Mouse (Mus musculus) Patski (cell line): ENCODE data around the gene Zfp819. TPM values are rescaled to one million over a fixed set of nuclear protein-coding genes. Genes with fewer than 3 reads are reported as not detected.
"Not testable (repeated sequence)": the region's sequence is repeated elsewhere in the genome, so short reads cannot be mapped to it uniquely, and the experiment has no call there.

ENCODE experiments used
- ATAC-seq: fragments of 100-300 bp; one replicate; pipeline ENCODE4 v1.8.0; 2021
- CTCF ChIA-PET: fragments of 350-600 bp; sonication (Branson Sonifier 250); formaldehyde crosslinking; loops from one replicate; lab custom pipeline; 2022; ENCODE audit warnings: inconsistent platforms; lab: Charles Lee
- POLR2A ChIA-PET: fragments of 350-600 bp; sonication (Branson Sonifier 250); formaldehyde crosslinking; loops from one replicate; lab custom pipeline; 2022; ENCODE audit warnings: antibody characterized with exemption, inconsistent platforms; lab: Charles Lee
- DNase-seq: peaks from one replicate; pipeline ENCODE4 v3.0.0-alpha.2; 2011; ENCODE audit warnings: low read depth, low spot score
- H3K27me3 ChIP-seq: fragments of 371-371 bp; one replicate; pipeline ENCODE4 v1.5.1; 2021
- CTCF ChIP-seq: fragments of 100-300 bp; IDR thresholded peaks from one replicate; pipeline ENCODE4 v1.5.1; 2021
- in situ Hi-C: fragments of 300-500 bp; cut with MboI; formaldehyde crosslinking; loops from 3 replicates; pipeline ENCODE4 v1.11.1; 2018; ENCODE audit warnings: low pct_unique_long_range_greater_than_20kb, mixed read lengths
- polyA plus RNA-seq: library from polyadenylated mRNA; unstranded; gene quantifications from one replicate; pipeline ENCODE4 v1.2.3, GENCODE M21; 2021

Gene Zfp819
- polyA plus RNA-seq, 1 experiment from 2014 or later: 1.1 TPM

DNA sequence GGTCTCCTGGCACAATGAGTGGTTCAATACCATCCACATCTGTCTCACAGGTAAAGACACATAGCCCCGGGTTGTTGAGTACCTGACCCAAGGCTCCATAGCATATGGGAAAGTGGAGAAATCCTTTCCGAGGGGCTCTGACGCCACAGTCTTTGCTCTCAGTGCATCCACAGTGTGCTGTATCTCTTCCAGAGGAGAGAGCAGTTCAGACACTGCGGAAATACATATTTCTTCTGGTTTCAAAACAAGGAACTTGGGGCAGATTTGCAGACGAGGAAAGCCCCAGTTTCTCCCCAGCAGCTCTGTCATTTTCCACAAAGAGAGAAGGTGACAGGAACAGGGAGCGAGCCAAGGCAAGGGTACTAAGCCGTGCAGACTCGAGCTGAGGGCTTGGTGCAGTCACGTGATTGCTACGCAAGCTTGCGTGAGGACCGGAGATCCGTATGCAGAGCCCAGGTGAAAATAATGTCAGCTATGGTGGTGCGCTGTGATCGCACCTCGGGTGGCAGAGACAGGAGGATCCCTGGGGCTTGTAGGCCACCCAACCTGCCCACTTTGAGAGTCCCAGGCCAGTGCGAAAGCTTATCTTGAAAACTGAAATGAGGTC, 36.2 kb downstream of the Zfp819 start:
- ChIA-PET CTCF (interaction anchor here (1.2 kb wide), 1 partner anchor 9 kb away, joined by 3 read pairs; the partner anchor contains the start of gene Ceacam18), POLR2A (no interaction called here)
- DNase-seq (no peak), ATAC-seq (no peak)
- in situ Hi-C loops: no loop called here
- no peak for TF ChIP-seq CTCF
- H3K27me3 ChIP-seq: no peaks in the 10 kb centered on the region

DNA sequence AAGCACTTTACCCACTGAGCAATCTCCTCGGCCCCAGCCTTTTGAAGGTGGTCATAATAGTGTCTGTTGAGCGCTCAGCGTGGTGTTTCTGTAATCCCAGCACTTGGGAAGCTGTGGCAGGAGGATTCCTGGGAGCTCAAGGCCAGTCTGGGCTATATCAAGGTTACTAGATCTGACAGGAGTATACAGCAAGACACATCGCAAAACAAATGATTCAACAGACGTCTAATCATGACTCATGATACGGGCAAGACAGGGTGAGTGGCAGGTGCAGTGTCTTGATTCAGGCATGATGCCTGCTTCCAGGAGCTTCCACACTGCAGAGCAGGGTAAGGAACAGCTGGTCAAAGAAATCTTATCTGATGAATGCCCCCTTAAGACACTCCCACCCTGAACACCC, 45.7 kb downstream of the Zfp819 start:
- POLR2A ChIA-PET: no interaction called here
- in situ Hi-C loops: no loop called here
- ATAC-seq: no peak
- no peak for TF ChIP-seq CTCF
- H3K27me3 ChIP-seq: peaks cover 6% of the 10 kb centered on the region
- DNase-seq: no peak
- CTCF ChIA-PET: no interaction called here

DNA sequence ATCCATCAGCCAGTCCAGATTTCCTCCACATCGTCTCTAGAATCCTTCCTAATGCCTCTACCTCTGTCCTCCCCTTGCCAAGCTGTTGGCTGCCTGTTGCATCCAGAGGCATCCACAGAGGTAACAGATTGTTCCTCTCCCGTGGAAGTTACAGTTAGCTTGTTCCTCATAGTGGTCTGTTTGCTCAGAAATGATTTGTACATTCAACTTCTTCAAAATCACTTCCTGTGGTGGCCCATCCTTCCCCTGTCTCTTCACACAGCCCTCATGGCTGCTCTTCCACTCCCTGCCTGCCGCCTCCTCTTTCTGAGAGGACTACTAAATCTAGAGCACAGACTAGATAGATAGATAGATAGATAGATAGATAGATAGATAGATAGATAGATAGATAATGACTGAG, 47.5 kb downstream of the Zfp819 start:
- peaks cover 6% of the 10 kb centered on the region for H3K27me3 ChIP-seq
- DNase-seq: no peak
- no peak for TF ChIP-seq CTCF
- ChIA-PET CTCF (no interaction called here), POLR2A (interaction anchor here (0.6 to 0.7 kb wide), 2 partner anchors 27 to 30 kb away, joined by 3 to 6 read pairs; no protein-coding TSS in a partner anchor)
- in situ Hi-C loops: no loop called here
- no peak for ATAC-seq

DNA sequence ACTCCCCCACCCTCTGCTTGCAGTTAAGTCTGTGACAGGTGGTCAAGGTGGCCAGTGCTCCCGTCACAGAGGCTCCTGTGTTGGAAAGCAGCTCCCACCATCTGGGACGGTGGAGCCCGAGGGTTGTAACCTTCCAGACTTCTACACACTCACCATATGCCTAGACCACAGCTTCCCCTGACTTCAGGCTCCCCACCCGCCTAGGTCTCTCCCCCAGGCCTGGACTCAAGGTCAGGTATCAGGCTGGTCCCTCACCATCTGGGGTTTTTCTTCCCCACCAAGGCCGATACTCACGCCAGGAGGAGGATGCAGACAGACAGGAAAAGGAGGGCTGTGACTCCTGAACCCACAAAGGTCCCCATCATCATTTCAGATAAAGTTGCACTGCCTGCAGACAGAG, 49.3 kb downstream of the Zfp819 start:
- DNase-seq (no peak), ATAC-seq (no peak)
- CTCF ChIA-PET: interaction anchor here (1.1 kb wide), 1 partner anchor 12 kb away, joined by 3 read pairs; no protein-coding TSS in a partner anchor
- no peak for TF ChIP-seq CTCF
- in situ Hi-C loops: no loop called here
- H3K27me3 ChIP-seq: peaks cover 6% of the 10 kb centered on the region
- POLR2A ChIA-PET: no interaction called here

DNA sequence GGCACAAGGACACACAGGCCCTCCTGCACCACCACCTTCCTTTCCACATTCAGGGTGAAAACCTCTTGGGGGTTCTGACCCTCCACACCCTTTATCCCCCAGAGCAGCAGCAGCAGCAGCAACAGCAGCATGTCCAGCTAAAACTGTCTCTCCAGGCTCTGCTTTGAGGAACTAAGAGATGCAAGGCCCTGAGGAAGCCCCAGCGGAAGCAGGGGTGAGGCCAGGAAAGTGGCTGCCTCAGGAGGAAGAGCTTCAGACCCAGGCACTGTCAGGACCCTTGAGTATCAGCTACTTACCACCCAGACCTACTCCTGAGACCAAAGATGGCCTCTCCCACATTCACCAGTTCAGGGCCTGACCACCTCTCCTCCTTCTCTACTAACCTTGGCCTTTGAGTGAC, 53.0 kb downstream of the Zfp819 start, which contains the start of gene Siglece:
TSS of gene Siglece (minus strand) at position 160 of the 400 bp plus-strand sequence.
- ChIA-PET CTCF (no interaction called here), POLR2A (no interaction called here)
- no peak for TF ChIP-seq CTCF
- DNase-seq (no peak), ATAC-seq (no peak)
- peaks cover 6% of the 10 kb centered on the region for H3K27me3 ChIP-seq
- in situ Hi-C loops: no loop called here

DNA sequence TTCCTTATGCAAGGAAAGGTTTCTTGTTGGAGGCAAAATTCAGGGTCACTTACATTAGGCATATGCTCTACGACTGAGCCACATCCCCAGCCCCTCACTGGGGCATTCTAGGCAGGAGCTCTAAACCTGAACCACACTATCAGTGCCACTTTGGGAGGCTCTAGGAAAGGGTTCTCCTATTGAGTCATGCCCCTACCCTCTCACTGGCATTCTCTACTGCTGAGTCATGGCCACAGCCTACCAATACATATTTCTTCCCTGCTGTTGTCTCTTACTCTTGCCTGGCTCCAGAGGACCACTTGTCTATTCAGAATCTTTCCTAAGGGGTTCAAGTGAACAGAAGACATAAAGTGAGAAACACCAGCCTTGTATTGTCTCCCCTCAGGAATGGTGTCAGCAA, 55.8 kb downstream of the Zfp819 start:
- ChIA-PET POLR2A (no interaction called here), CTCF (no interaction called here)
- ATAC-seq (peak; percentile 89), DNase-seq (peak; percentile 9)
- H3K27me3 ChIP-seq: no peaks in the 10 kb centered on the region
- TF ChIP-seq CTCF: no peak
- in situ Hi-C loops: no loop called here

DNA sequence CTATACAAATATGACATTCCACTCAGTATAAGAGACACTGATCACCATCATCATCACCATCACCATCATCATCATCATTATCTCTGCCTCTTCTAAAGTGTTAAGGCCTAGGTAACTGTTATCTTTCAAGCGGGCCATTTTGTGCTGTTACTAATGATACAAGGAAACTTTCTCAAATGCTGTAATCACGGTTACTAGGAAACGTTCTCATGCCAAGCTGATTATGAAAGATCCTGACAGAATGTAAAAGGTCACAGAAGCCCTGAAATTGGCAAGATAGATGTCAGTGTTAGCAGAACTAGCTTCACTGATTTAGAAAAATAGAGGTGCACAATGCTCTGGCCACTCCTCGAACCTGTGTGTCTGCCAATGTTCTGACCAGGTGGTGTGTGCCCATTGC, 60.3 kb downstream of the Zfp819 start:
- CTCF ChIA-PET, H3K27me3 ChIP-seq, in situ Hi-C loops, POLR2A ChIA-PET, DNase-seq, ATAC-seq: not testable (repeated sequence)

Other genes with a start within 250 kb of the Zfp819 start
- gene Siglecg, start 199.0 kb upstream of the Zfp819 start, polyA plus RNA-seq: 0.56 TPM
- gene Lim2, start 179.5 kb upstream of the Zfp819 start, polyA plus RNA-seq: not detected
- gene Nkg7, start 170.1 kb upstream of the Zfp819 start, polyA plus RNA-seq: 0.23 TPM
- gene Cldnd2, start 166.4 kb upstream of the Zfp819 start, polyA plus RNA-seq: not detected
- gene Etfb, start 163.1 kb upstream of the Zfp819 start, polyA plus RNA-seq: 214 TPM
- 0.50 TPM for gene Gm45233, start 163.0 kb upstream of the Zfp819 start, polyA plus RNA-seq
- gene Vsig10l, start 144.0 kb upstream of the Zfp819 start, polyA plus RNA-seq: 4.0 TPM
- gene Iglon5, start 117.1 kb upstream of the Zfp819 start, polyA plus RNA-seq: 5.7 TPM
- not detected for gene 4931406B18Rik, start 101.2 kb upstream of the Zfp819 start, polyA plus RNA-seq
- 0.06 TPM for gene Cd33, start 62.7 kb upstream of the Zfp819 start, polyA plus RNA-seq
- gene Zfp658, start 44.9 kb upstream of the Zfp819 start, polyA plus RNA-seq: 3.2 TPM
- 8.7 TPM for gene Zfp719, start 27.6 kb upstream of the Zfp819 start, polyA plus RNA-seq
- 0.06 TPM for gene Ceacam18, start 27.5 kb downstream of the Zfp819 start, polyA plus RNA-seq
- 0.17 TPM for gene Siglece, start 53.0 kb downstream of the Zfp819 start, polyA plus RNA-seq
- 10.0 TPM for gene Ctu1, start 64.8 kb downstream of the Zfp819 start, polyA plus RNA-seq
- not detected for gene Klk14, start 83.2 kb downstream of the Zfp819 start, polyA plus RNA-seq
- not detected for gene Klk13, start 105.4 kb downstream of the Zfp819 start, polyA plus RNA-seq
- gene Klk12, start 161.7 kb downstream of the Zfp819 start, polyA plus RNA-seq: not detected
- not detected for gene Klk11, start 167.4 kb downstream of the Zfp819 start, polyA plus RNA-seq
- not detected for gene Klk10, start 173.9 kb downstream of the Zfp819 start, polyA plus RNA-seq
- not detected for gene Klk9, start 184.7 kb downstream of the Zfp819 start, polyA plus RNA-seq
- not detected for gene Klk8, start 190.4 kb downstream of the Zfp819 start, polyA plus RNA-seq
- gene Klk7, start 204.1 kb downstream of the Zfp819 start, polyA plus RNA-seq: not detected
- not detected for gene Klk6, start 217.3 kb downstream of the Zfp819 start, polyA plus RNA-seq
- gene Klk5, start 234.8 kb downstream of the Zfp819 start, polyA plus RNA-seq: not detected